Mouse (Mus musculus) limb, embryonic 10.5 days (tissue): ENCODE data around the gene S100a1. TPM values are rescaled to one million over a fixed set of nuclear protein-coding genes. Genes with fewer than 3 reads are reported as not detected.

ENCODE experiments used
- DNase-seq: peaks from one replicate; pipeline ENCODE4 v3.0.0-alpha.2; 2017; ENCODE audit warnings: low spot score
- H3K27ac ChIP-seq: fragments of 300-500 bp; sonication (generic); 2 replicates; pipeline ENCODE4 v1.5.1; 2016; ENCODE audit warnings: mild to moderate bottlenecking
- H3K27me3 ChIP-seq: fragments of 300-500 bp; sonication (generic); 2 replicates; pipeline ENCODE4 v1.6.1; 2016; ENCODE audit warnings: low read depth, mild to moderate bottlenecking; ENCODE audit not compliant: poor library complexity, severe bottlenecking
- H3K36me3 ChIP-seq: fragments of 300-500 bp; sonication (generic); 2 replicates; pipeline ENCODE4 v1.6.1; 2016; ENCODE audit warnings: mild to moderate bottlenecking, moderate library complexity
- H3K4me1 ChIP-seq: fragments of 300-500 bp; sonication (generic); 2 replicates; pipeline ENCODE4 v1.6.1; 2016
- H3K4me3 ChIP-seq: fragments of 300-500 bp; sonication (generic); 2 replicates; pipeline ENCODE4 v1.5.1; 2016; ENCODE audit warnings: mild to moderate bottlenecking, moderate library complexity
- H3K9me3 ChIP-seq: fragments of 300-500 bp; sonication (generic); replicated peaks from 2 replicates; pipeline ENCODE4 v1.6.1; 2016; ENCODE audit warnings: mild to moderate bottlenecking
- WGBS: fragments of 180-500 bp; shearing (Covaris S2); methylation state at CpG from one replicate; pipeline ENCODE4 v1.1.7; 2016; 5-methylcytosine and 5-hydroxymethylcytosine counted together
- polyA plus RNA-seq: library from polyadenylated mRNA; unstranded; fragments of >200 nt; fragmentation: Nextera tagmentation; extraction: Ambion mirVana; gene quantifications from 2 replicates; pipeline ENCODE4 v1.2.1, GENCODE M21; 2016

Gene S100a1
- polyA plus RNA-seq, 1 experiment from 2014 or later = 5.3 TPM

DNA sequence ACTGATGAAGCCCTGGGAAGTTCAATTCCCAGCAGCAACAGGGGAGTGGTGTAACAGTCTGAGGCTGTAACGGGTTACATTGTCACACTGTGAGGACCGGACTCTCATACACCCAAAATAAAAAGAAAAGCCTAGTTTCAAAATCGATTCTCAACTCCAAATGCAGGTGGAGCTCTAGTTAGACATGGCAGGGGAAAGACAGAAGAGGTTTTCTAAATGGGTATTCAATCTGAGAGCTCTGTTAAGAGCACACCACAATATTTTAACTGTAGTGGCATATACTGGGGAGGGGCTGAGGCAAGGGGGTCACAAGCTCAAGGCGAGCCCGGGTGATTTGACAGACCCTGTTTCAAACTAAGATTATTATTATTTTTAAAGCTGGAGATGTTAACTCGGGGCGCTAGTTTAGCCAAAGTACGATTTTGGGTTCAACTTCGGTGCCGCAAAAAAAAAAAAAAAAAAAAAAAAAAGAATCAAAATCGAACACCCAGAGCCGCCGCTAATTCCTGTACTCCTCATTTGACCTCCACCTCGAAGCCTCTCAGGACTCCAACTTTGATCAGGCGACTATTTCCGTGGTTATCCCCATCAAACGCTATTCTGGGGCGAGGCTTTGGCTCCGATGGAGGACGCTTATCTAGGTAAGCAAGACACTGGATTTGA is 5.8 kb downstream of the S100a1 start:
- Histone ChIP-seq H3K27me3 (peaks cover 17% of the 10 kb centered on the region), H3K36me3 (peaks cover 47% of the 10 kb centered on the region), H3K9me3 (no peaks in the 10 kb centered on the region), H3K4me3 (peak overlapping the region; percentile 86), H3K27ac (peak overlapping the region; percentile 97), H3K4me1 (peaks cover 13% of the 10 kb centered on the region)
- DNase-seq = no peak
- WGBS = 7% methylated on average over 20 of the region's 20 CpGs

- Histone ChIP-seq H3K36me3 (peaks cover 67% of the 10 kb centered on the region), H3K27me3 (no peaks in the 10 kb centered on the region), H3K4me1 (peaks cover 13% of the 10 kb centered on the region), H3K4me3 (no peak overlapping the region), H3K9me3 (no peaks in the 10 kb centered on the region), H3K27ac (no peak overlapping the region)
- WGBS = 93% methylated on average over 3 of the region's 3 CpGs
- no peak for DNase-seq
These were observed 7.8 kb downstream of the S100a1 start for GRCm38 (mm10) chr3:90506362-90506761.

DNA sequence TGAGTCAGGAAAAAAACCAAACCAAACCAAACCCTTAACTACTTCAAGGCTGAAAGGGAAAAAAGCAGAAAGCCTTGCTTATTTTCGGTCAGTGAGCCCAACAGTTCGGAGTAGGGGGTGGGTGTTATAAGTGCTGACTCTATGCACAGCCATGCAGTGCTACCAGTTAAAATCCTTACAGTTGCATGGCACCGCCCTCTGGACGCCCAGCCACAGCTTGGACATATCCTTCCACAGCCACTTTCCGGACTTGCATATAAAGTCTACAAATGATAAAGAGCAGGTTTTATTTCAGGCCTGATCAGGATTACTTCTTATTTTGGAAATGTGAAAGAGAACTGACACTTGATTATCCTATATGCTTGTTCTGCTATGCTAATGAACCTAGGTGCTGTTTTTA is 9.0 kb downstream of the S100a1 start:
- no peaks in the 10 kb centered on the region for H3K9me3 ChIP-seq
- no peak for DNase-seq
- 95% methylated on average over 5 of the region's 5 CpGs for WGBS
- H3K4me3 ChIP-seq = no peak overlapping the region
- peaks cover 76% of the 10 kb centered on the region for H3K36me3 ChIP-seq
- H3K27ac ChIP-seq = no peak overlapping the region
- H3K4me1 ChIP-seq = peaks cover 13% of the 10 kb centered on the region
- no peaks in the 10 kb centered on the region for H3K27me3 ChIP-seq

GRCm38 (mm10) chr3:90503444-90503843 is 10.7 kb downstream of the S100a1 start:
- Histone ChIP-seq H3K4me1 (peaks cover 10% of the 10 kb centered on the region), H3K4me3 (no peak overlapping the region), H3K9me3 (no peaks in the 10 kb centered on the region), H3K27me3 (no peaks in the 10 kb centered on the region), H3K27ac (no peak overlapping the region), H3K36me3 (peaks cover 94% of the 10 kb centered on the region)
- no peak for DNase-seq
- 91% methylated on average over 4 of the region's 4 CpGs for WGBS

DNA sequence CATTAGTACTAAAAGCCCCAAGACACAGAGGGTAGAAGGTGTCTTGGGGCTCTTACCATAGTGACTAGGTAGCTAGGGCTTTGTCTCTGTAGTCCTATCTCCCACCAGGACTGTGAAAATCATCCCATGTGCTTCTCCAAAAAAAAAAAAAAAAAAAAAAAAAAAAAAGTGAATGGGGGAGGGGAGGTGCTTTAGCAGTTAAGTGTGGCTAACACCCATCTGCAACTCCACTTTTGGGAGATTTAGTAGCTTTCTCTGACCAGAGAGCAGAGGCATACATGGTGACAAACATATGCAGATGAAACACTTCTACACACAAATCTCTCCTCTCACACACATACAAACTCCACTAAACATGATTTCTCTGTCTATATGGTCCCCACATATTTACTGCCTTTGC is 16.6 kb downstream of the S100a1 start:
- Histone ChIP-seq H3K4me1 (no peaks in the 10 kb centered on the region), H3K36me3 (peaks cover 79% of the 10 kb centered on the region), H3K27ac (no peak overlapping the region), H3K9me3 (no peaks in the 10 kb centered on the region), H3K4me3 (no peak overlapping the region), H3K27me3 (no peaks in the 10 kb centered on the region)
- no peak for DNase-seq

DNA sequence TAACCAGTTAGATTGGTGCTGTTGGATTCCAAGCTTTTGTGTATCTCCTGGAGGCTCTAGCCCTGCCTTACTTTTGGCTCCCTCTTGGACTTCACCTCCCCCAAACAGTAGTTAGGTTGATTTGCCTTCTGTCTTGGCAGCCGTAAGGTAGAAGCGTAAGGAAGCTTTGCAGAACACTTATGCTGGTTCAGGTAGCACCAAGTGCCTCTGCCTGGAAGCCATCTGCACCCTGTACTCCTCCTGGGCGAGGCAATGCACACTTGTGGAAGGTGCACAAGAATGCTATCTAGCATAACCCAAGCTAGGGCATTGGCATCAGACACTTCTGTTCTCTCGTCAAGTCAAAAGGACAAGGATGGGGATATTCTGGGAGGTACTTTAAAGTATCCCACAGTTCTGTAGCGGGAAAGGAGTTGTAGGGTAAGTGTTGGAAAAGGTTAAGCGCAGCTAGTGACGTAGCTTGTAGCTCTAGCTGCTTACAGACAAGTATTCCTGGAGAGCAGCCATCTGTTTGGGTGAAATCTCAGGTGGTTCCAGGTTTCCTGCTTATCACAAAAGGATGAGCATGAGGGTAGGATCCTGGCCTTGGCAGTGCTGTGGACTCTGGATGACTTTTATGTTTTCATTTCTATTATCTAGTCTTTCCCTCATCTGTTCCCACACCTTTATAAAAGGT is 18.2 kb downstream of the S100a1 start:
- H3K4me1 ChIP-seq = no peaks in the 10 kb centered on the region
- no peak for DNase-seq
- no peak overlapping the region for H3K4me3 ChIP-seq
- peaks cover 63% of the 10 kb centered on the region for H3K36me3 ChIP-seq
- WGBS = 92% methylated on average over 7 of the region's 7 CpGs
- H3K9me3 ChIP-seq = no peaks in the 10 kb centered on the region
- H3K27ac ChIP-seq = no peak overlapping the region
- no peaks in the 10 kb centered on the region for H3K27me3 ChIP-seq

- Histone ChIP-seq H3K4me3 (no peak overlapping the region), H3K27ac (no peak overlapping the region), H3K36me3 (peaks cover 48% of the 10 kb centered on the region), H3K27me3 (no peaks in the 10 kb centered on the region), H3K9me3 (no peaks in the 10 kb centered on the region), H3K4me1 (peaks cover 9% of the 10 kb centered on the region)
- no peak for DNase-seq
- 77% methylated on average over 4 of the region's 4 CpGs for WGBS
These were observed 20.2 kb downstream of the S100a1 start for GRCm38 (mm10) chr3:90493831-90494540.

DNA sequence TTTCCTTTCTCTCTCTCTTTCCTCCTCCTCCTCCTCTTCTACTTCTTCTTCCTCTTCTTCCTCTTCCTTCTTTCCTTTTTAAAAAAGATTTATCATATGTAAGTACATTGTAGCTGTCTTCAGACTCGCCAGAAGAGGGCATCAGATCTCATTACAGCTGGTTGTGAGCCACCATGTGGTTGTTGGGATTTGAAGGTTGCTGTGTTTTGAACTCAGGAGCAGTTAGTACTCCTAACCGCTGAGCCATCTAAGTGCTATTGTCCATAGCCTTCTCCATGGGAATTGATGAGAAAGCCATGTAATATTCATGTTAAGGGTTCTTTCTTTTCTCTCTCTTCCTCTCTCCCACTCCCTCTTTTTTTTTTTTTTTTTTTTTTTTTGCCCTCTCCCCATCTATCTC is 22.8 kb downstream of the S100a1 start:
- Histone ChIP-seq H3K27ac (no peak overlapping the region), H3K27me3 (no peaks in the 10 kb centered on the region), H3K9me3 (no peaks in the 10 kb centered on the region), H3K4me1 (peaks cover 9% of the 10 kb centered on the region), H3K4me3 (peak overlapping the region; percentile 73; the same call in 1 of the 2 replicates), H3K36me3 (peaks cover 48% of the 10 kb centered on the region)
- WGBS = 36% methylated on average over 2 of the region's 2 CpGs
- DNase-seq = no peak

DNA sequence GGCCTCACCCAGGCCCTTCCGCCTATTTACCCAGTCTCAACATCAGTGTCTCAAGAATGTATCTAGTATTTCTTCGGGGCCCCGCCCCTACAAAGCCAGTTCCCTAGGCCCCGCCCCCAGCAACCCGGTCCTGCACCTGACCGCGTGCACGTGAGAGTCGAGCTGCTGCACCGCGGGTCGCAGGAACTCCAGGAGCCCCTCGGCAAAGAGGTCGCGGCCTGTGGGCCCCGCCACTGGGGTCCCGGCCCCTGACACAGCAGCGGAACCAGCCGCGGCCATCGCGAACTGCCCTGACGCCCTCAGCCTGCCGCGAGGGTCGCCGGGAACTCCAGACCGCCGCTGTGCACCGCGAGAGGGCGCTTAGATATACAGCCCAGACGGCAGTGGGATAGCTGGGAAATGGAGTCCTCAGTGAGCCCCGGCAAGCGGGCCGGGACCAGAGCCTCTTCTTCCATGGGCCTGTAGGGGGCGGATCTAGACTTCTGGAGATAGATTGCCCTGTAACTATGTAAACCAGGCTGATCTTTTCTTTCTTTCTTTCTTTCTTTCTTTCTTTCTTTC is 23.4 kb downstream of the S100a1 start, which contains the start of gene Snapin:
Gene Snapin, minus strand, starts transcription at position 338 of the 561 bp plus-strand sequence.
- no peaks in the 10 kb centered on the region for H3K9me3 ChIP-seq
- peak; percentile 96 for DNase-seq
- H3K27ac ChIP-seq = peak within 1 kb of the TSS; percentile 90
- H3K27me3 ChIP-seq = no peaks in the 10 kb centered on the region
- H3K4me1 ChIP-seq = peaks cover 9% of the 10 kb centered on the region
- H3K36me3 ChIP-seq = peaks cover 48% of the 10 kb centered on the region
- WGBS = under 1% methylated on average over 37 of the region's 37 CpGs
- peak within 1 kb of the TSS; percentile 73 for H3K4me3 ChIP-seq

GRCm38 (mm10) chr3:90488576-90488975 is 25.6 kb downstream of the S100a1 start:
- no peak overlapping the region for H3K27ac ChIP-seq
- no peak overlapping the region for H3K4me3 ChIP-seq
- no peak for DNase-seq
- H3K27me3 ChIP-seq = no peaks in the 10 kb centered on the region
- H3K4me1 ChIP-seq = peaks cover 9% of the 10 kb centered on the region
- H3K36me3 ChIP-seq = peaks cover 59% of the 10 kb centered on the region
- 90% methylated on average over 6 of the region's 6 CpGs for WGBS
- no peaks in the 10 kb centered on the region for H3K9me3 ChIP-seq

GRCm38 (mm10) chr3:90486998-90487397 is 27.2 kb downstream of the S100a1 start:
- H3K4me1 ChIP-seq = peaks cover 9% of the 10 kb centered on the region
- no peak overlapping the region for H3K27ac ChIP-seq
- DNase-seq = no peak
- peaks cover 75% of the 10 kb centered on the region for H3K36me3 ChIP-seq
- WGBS = 89% methylated on average over 5 of the region's 5 CpGs
- H3K4me3 ChIP-seq = no peak overlapping the region
- H3K9me3 ChIP-seq = no peaks in the 10 kb centered on the region
- H3K27me3 ChIP-seq = no peaks in the 10 kb centered on the region

- WGBS = under 1% methylated on average over 45 of the region's 45 CpGs
These were observed 38.2 kb downstream of the S100a1 start, which contains the start of gene Ilf2 for GRCm38 (mm10) chr3:90475831-90476611. Gene Ilf2 (plus strand): TSS chr3:90476126.

More at GRCm38 (mm10) chr3:90475831-90476611, 38.2 kb downstream of the S100a1 start, which contains the start of gene Ilf2:
- H3K4me1 ChIP-seq = peaks cover 7% of the 10 kb centered on the region
- H3K36me3 ChIP-seq = peaks cover 39% of the 10 kb centered on the region
- H3K27ac ChIP-seq = peak within 1 kb of the TSS; percentile 98
- peak within 1 kb of the TSS; percentile 77 for H3K4me3 ChIP-seq
- H3K27me3 ChIP-seq = no peaks in the 10 kb centered on the region
- peak; percentile 96 for DNase-seq
- no peaks in the 10 kb centered on the region for H3K9me3 ChIP-seq
